Mouse (Mus musculus) central nervous system, embryonic 11.5 days (tissue): ENCODE results near the gene 1110017D15Rik. TPM values are rescaled to one million over a fixed set of nuclear protein-coding genes. Genes with fewer than 3 reads are reported as not detected.

ENCODE experiments used
- polyA plus RNA-seq: library from polyadenylated mRNA; depleted of rRNA; stranded (reverse); fragments of >200 nt; gene quantifications from 2 replicates; pipeline ENCODE4 v1.2.3, GENCODE M21; 2012; rRNA removed

1110017D15Rik gene
- 3.3 and 3.7 TPM in 2 replicates for polyA plus RNA-seq

DNA sequence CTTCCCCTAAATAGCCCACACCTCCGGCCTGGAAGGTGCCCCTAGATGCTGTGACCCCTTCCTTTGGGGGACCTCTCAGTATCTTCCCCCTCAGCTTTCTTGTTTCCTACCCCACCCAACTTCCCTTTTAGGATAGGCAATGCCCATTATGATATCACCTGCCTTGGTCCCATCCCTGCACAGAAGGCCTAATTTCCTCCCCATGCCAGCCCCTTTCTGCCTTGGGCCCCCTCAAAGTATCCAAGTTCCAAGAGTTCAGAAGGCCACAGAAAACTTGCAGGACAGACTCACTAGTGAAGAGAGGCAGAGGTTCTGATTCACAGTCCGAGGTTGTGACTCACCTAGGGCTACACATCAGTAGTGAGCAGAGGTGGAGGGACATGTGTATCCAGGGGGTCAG is at the start of gene 1110017D15Rik:
1110017D15Rik (minus strand) TSS at position 101 of the 400 bp plus-strand sequence.

DNA sequence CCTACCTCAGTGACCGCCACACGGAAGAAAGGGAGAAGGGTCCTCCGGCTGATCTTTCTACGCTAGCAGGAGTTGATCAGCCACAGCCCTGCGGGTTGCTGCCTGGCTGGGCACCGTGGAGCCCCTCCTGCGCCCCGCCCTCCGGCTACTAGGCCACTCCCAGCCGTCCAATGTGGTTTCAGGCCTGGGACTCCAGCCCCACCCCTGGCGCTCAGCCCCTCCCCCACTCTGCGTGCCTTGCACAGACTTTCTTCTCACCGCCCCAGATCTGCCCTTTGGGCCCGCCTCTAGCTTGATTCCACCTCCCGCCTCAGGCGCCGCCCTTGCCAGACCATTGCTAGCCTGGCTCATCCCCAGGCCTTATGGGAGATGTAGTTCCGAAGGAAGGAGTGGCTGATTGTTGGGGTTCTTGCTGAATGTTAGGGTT is 14.1 kb downstream of the 1110017D15Rik start, which contains the start of gene AI464131:
AI464131 (minus strand) TSS at position 91 of the 427 bp plus-strand sequence.

GRCm38 (mm10) chr4:41464345-41465286 is 52.5 kb downstream of the 1110017D15Rik start, which contains the start of the genes Kif24 and Nudt2:
Kif24 (minus strand) TSS chr4:41464887.
Nudt2 (plus strand) TSS chr4:41465151.

Other genes starting within 250 kb of the 1110017D15Rik start
- gene Ubap2, start 242.2 kb downstream of the 1110017D15Rik start, polyA plus RNA-seq: 62.6 and 90.7 TPM in 2 replicates
- gene Dcaf12, start 202.4 kb downstream of the 1110017D15Rik start, polyA plus RNA-seq: 34.9 and 40.3 TPM in 2 replicates
- 53.2 and 57.1 TPM in 2 replicates for gene Ubap1, start 168.3 kb downstream of the 1110017D15Rik start, polyA plus RNA-seq
- gene Kif24, start 52.4 kb downstream of the 1110017D15Rik start, polyA plus RNA-seq: 10.1 and 10.4 TPM in 2 replicates
- 29.0 and 48.4 TPM in 2 replicates for gene Nudt2, start 52.2 kb downstream of the 1110017D15Rik start, polyA plus RNA-seq
- gene AI464131, start 14.3 kb downstream of the 1110017D15Rik start, polyA plus RNA-seq: 4.5 and 5.2 TPM in 2 replicates
- 34.1 and 43.0 TPM in 2 replicates for gene Fam219a, start 52.2 kb upstream of the 1110017D15Rik start, polyA plus RNA-seq
- 1.7 and 3.9 TPM in 2 replicates for gene Dnaic1, start 52.4 kb upstream of the 1110017D15Rik start, polyA plus RNA-seq
- 32.8 and 37.7 TPM in 2 replicates for gene Enho, start 123.0 kb upstream of the 1110017D15Rik start, polyA plus RNA-seq
- 69.6 and 76.5 TPM in 2 replicates for gene Cntfr, start 179.8 kb upstream of the 1110017D15Rik start, polyA plus RNA-seq
- gene Il11ra1, start 182.7 kb upstream of the 1110017D15Rik start, polyA plus RNA-seq: 74.6 and 76.8 TPM in 2 replicates
- 58.6 and 86.2 TPM in 2 replicates for gene Rpp25l, start 196.2 kb upstream of the 1110017D15Rik start, polyA plus RNA-seq
- gene Dctn3, start 205.8 kb upstream of the 1110017D15Rik start, polyA plus RNA-seq: 90.0 and 138 TPM in 2 replicates
- gene Arid3c, start 213.8 kb upstream of the 1110017D15Rik start, polyA plus RNA-seq: 0.72 and 1.1 TPM in 2 replicates
- gene Galt, start 237.9 kb upstream of the 1110017D15Rik start, polyA plus RNA-seq: 28.8 and 41.3 TPM in 2 replicates
- 51.4 and 59.4 TPM in 2 replicates for gene Sigmar1, start 238.8 kb upstream of the 1110017D15Rik start, polyA plus RNA-seq